Mouse (Mus musculus) CH12.LX (cell line): ENCODE data around the gene Cebpe. TPM values are rescaled to one million over a fixed set of nuclear protein-coding genes. Genes with fewer than 3 reads are reported as not detected.

Experiments used
- DNase-seq: peaks from one replicate; pipeline ENCODE4 v3.0.0-alpha.2; 2013; ENCODE audit errors: extremely low read depth
- H3K27ac ChIP-seq: 2 replicates; pipeline ENCODE4 v1.5.1; 2012; ENCODE audit warnings: low read depth, mild to moderate bottlenecking, control low read depth, moderate library complexity; ENCODE audit not compliant: insufficient read depth
- H3K27me3 ChIP-seq: replicated peaks from 2 replicates; pipeline ENCODE3; 2012; ENCODE audit warnings: inconsistent platforms
- H3K36me3 ChIP-seq, 2 experiments: replicated peaks in 1 of 2; 2 replicates each; pipeline versions ENCODE3 to v1.6.1; 2012; ENCODE audit warnings: inconsistent platforms in 1 of 2, low read length in 1 of 2, mild to moderate bottlenecking in 1 of 2, mixed read lengths in 1 of 2, moderate library complexity in 1 of 2; ENCODE audit not compliant: control insufficient read depth in 1 of 2, insufficient read depth in 1 of 2
- H3K4me1 ChIP-seq, 2 experiments: 2 replicates each; pipeline ENCODE4 v1.6.1; 2012; ENCODE audit warnings: inconsistent platforms in 1 of 2, moderate library complexity in 1 of 2; ENCODE audit not compliant: insufficient read depth in 2 of 2, control insufficient read depth in 1 of 2
- H3K4me2 ChIP-seq: 2 replicates; pipeline ENCODE4 v1.6.1; 2012; ENCODE audit warnings: low read depth, mild to moderate bottlenecking, control low read depth; ENCODE audit not compliant: poor library complexity, insufficient read depth, severe bottlenecking
- H3K4me3 ChIP-seq, 3 experiments: fragments of 150-350 bp in 1 of 3; sonication (generic) in 1 of 3; replicated peaks in 1 of 3; 2 replicates each; pipeline versions ENCODE3 to v1.5.1; 2011 to 2012; ENCODE audit warnings: low read depth in 2 of 3, low read length in 2 of 3, mild to moderate bottlenecking in 2 of 3, moderate library complexity in 2 of 3, control low read depth in 1 of 3, improper control_type of control experiment in 1 of 3, inconsistent platforms in 1 of 3, mixed read lengths in 1 of 3; ENCODE audit not compliant: poor library complexity in 1 of 3
- H3K79me2 ChIP-seq: replicated peaks from 2 replicates; pipeline ENCODE4 v1.6.1; 2012; ENCODE audit warnings: mild to moderate bottlenecking, moderate library complexity; ENCODE audit not compliant: control insufficient read depth, poor library complexity, insufficient read depth, severe bottlenecking; ENCODE audit errors: extremely low read depth
- H3K9ac ChIP-seq: 2 replicates; pipeline ENCODE4 v1.6.1; 2012; ENCODE audit warnings: low read depth, mild to moderate bottlenecking, control low read depth, moderate library complexity; ENCODE audit not compliant: insufficient read depth
- H3K9me3 ChIP-seq: replicated peaks from 2 replicates; pipeline ENCODE3; 2012; ENCODE audit warnings: low read length, inconsistent platforms, mixed read lengths
- CHD1 ChIP-seq: IDR thresholded peaks from 2 replicates; pipeline ENCODE4 v1.6.1; 2012; ENCODE audit warnings: low read depth, low read length, improper control_type of control experiment, inconsistent platforms
- CHD2 ChIP-seq: IDR thresholded peaks from 2 replicates; pipeline ENCODE4 v1.6.1; 2011; ENCODE audit warnings: low read length, improper control_type of control experiment
- CTCF ChIP-seq, 2 experiments: IDR thresholded peaks in 1 of 2; conservative IDR thresholded peaks in 1 of 2; 2 replicates each; pipeline ENCODE4 v1.5.1; 2011 to 2012; ENCODE audit warnings: low read depth in 2 of 2, low read length in 2 of 2, improper control_type of control experiment in 1 of 2, inconsistent platforms in 1 of 2, mild to moderate bottlenecking in 1 of 2, moderate library complexity in 1 of 2
- E2F4 ChIP-seq: IDR thresholded peaks from 2 replicates; pipeline ENCODE4 v1.6.1; 2011; ENCODE audit warnings: low read depth, low read length, improper control_type of control experiment; ENCODE audit not compliant: insufficient replicate concordance
- ELF1 ChIP-seq: IDR thresholded peaks from 2 replicates; pipeline ENCODE4 v1.6.1; 2014; ENCODE audit warnings: low read depth, mild to moderate bottlenecking, inconsistent platforms, low read length, improper control_type of control experiment
- EP300 ChIP-seq: IDR thresholded peaks from 2 replicates; pipeline ENCODE4 v1.6.1; 2011; ENCODE audit warnings: low read length, improper control_type of control experiment
- ETS1 ChIP-seq: conservative IDR thresholded peaks from 2 replicates; pipeline ENCODE4 v1.6.1; 2012; ENCODE audit warnings: low read depth, mild to moderate bottlenecking, inconsistent platforms, low read length, improper control_type of control experiment, moderate library complexity
- IRF4 ChIP-seq: IDR thresholded peaks from 2 replicates; pipeline ENCODE4 v1.6.1; 2014; ENCODE audit warnings: low read depth, mild to moderate bottlenecking, inconsistent platforms, low read length, improper control_type of control experiment
- MAFK ChIP-seq: IDR thresholded peaks from 2 replicates; pipeline ENCODE4 v1.6.1; 2011; ENCODE audit warnings: low read length, improper control_type of control experiment; ENCODE audit not compliant: insufficient replicate concordance
- MAX ChIP-seq: IDR thresholded peaks from 2 replicates; pipeline ENCODE4 v1.6.1; 2011; ENCODE audit warnings: low read length, improper control_type of control experiment
- MAZ ChIP-seq: IDR thresholded peaks from 2 replicates; pipeline ENCODE4 v1.6.1; 2012; ENCODE audit warnings: low read depth, mild to moderate bottlenecking, inconsistent platforms, low read length, improper control_type of control experiment, moderate library complexity
- MEF2A ChIP-seq: IDR thresholded peaks from 2 replicates; pipeline ENCODE4 v1.6.1; 2014; ENCODE audit warnings: low read depth, mild to moderate bottlenecking, inconsistent platforms, low read length, improper control_type of control experiment, borderline replicate concordance
- MXI1 ChIP-seq: IDR thresholded peaks from 2 replicates; pipeline ENCODE4 v1.6.1; 2011; ENCODE audit warnings: mild to moderate bottlenecking, low read depth, low read length, improper control_type of control experiment
- NELFE ChIP-seq: IDR thresholded peaks from 2 replicates; pipeline ENCODE4 v1.6.1; 2011; ENCODE audit warnings: low read depth, low read length, improper control_type of control experiment
- NRF1 ChIP-seq: IDR thresholded peaks from 2 replicates; pipeline ENCODE4 v1.6.1; 2014; ENCODE audit warnings: low read depth, mild to moderate bottlenecking, inconsistent platforms, low read length, improper control_type of control experiment, moderate library complexity
- PAX5 ChIP-seq: IDR thresholded peaks from 2 replicates; pipeline ENCODE4 v1.6.1; 2012; ENCODE audit warnings: low read length, inconsistent platforms, mixed read lengths
- POLR2A ChIP-seq: IDR thresholded peaks from 2 replicates; pipeline ENCODE4 v1.6.1; 2011; ENCODE audit warnings: low read depth, mild to moderate bottlenecking, improper control_type of control experiment, low read length
- RAD21 ChIP-seq: IDR thresholded peaks from 2 replicates; pipeline ENCODE4 v1.6.1; 2011; ENCODE audit warnings: low read depth, mild to moderate bottlenecking, low read length, improper control_type of control experiment, moderate library complexity
- RCOR1 ChIP-seq: conservative IDR thresholded peaks from 2 replicates; pipeline ENCODE4 v1.6.1; 2012; ENCODE audit warnings: low read depth, mild to moderate bottlenecking, inconsistent platforms, low read length, improper control_type of control experiment
- SIN3A ChIP-seq: IDR thresholded peaks from 2 replicates; pipeline ENCODE4 v1.6.1; 2012; ENCODE audit warnings: low read length, improper control_type of control experiment, inconsistent platforms
- TCF12 ChIP-seq: IDR thresholded peaks from 2 replicates; pipeline ENCODE4 v1.6.1; 2014; ENCODE audit warnings: low read depth, mild to moderate bottlenecking, inconsistent platforms, low read length, improper control_type of control experiment
- UBTF ChIP-seq: IDR thresholded peaks from 2 replicates; pipeline ENCODE4 v1.6.1; 2012; ENCODE audit warnings: low read depth, mild to moderate bottlenecking, inconsistent platforms, low read length, improper control_type of control experiment, moderate library complexity
- ZMIZ1 ChIP-seq: IDR thresholded peaks from 2 replicates; pipeline ENCODE4 v1.6.1; 2012; ENCODE audit warnings: low read depth, mild to moderate bottlenecking, inconsistent platforms, low read length, improper control_type of control experiment
- dilution Hi-C: fragments of 300-500 bp; cut with MboI; formaldehyde crosslinking; loops from 2 replicates; pipeline ENCODE4 v1.14.3; 2020; ENCODE audit warnings: low sequenced_read_pairs; ENCODE audit not compliant: extremely low pct_unique_long_range_greater_than_20kb, extremely low pct_ligation_motif_present
- in situ Hi-C: fragments of 300-500 bp; cut with MboI; formaldehyde crosslinking; loops from 3 replicates; pipeline ENCODE4 v1.14.3; 2019; ENCODE audit warnings: low sequenced_read_pairs, low pct_ligation_motif_present, low pct_unique_long_range_greater_than_20kb, mixed read lengths
- polyA plus RNA-seq: library from polyadenylated mRNA; unstranded; fragments of >175 nt; gene quantifications from 2 replicates; pipeline ENCODE4 v1.2.1, GENCODE M21; 2012; ENCODE audit warnings: low read depth; ENCODE audit not compliant: insufficient read length
- total RNA-seq, 2 experiments: library from RNA; depleted of rRNA; stranded (reverse); fragments of 300-350 nt in 1 of 2; fragments of >200 nt in 1 of 2; gene quantifications; 2 replicates each; pipeline ENCODE4 v1.2.3; 2012 to 2014

Gene Cebpe
- total and polyA plus RNA-seq, 3 experiments = 0.34 TPM; not detected in 2

DNA sequence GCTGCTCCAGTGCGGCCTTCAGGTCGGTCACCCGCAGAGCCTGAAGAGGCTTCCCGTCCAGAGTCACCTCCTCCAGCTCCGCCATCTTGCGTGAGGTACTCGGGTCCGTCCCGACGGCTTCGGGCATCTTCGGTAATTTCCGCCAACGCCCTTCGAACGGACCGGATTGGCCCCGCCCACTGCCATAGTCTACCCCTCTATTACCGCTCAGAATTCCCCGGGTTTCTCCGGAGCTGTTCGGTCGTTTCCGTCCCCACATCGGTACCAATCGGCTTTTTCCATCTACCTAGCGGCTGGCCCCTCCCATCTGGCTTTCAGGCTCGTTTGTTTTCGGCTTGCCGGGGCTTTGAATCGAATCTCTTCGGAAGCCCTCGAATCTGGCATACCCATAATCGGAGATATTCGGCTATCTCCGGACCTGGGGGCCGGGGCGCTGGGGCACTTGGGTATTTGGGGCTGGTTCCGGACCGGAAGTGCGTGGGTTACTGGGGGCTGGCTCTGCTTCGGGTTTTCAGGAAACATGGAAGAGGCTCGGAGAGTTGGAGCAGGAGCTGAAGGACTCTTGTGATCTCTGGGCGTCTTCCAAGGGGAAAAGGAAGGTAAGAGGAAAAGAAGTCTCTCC is 25.3 kb downstream of the Cebpe start, which contains the start of gene Acin1 (continued):
- TF ChIP-seq EP300 = no peak
- no peak for TF ChIP-seq RCOR1
- peak; percentile 94 for TF ChIP-seq MAZ
- TF ChIP-seq PAX5 = no peak
- TF ChIP-seq NELFE = peak; percentile 80
- no peak for TF ChIP-seq MAX
- no peak for TF ChIP-seq CHD2
- TF ChIP-seq RAD21 = no peak
- TF ChIP-seq E2F4 = no peak; the same call in 1 of the 2 replicates

DNA sequence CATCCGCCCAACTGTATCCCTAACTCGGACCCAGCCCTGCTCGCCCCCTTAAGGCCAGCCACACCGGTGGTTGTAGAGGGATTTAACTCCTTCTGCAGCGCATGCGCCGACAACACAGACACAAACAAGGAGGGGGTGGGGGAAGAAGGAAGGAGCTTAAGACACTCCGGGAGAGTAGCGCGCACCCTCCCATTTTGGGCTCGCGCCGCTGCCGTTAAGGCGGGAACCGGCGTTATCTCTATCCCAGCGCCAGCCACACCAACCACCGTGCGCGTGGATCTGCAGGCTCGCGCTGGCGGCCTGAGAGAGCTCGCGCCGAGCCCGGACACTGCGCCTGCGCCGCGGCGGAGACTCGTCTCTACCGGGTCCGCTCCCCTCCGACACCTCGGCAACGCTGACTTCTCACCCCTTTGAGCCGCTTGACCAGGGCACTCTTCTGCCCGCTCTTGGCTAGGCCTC is 25.9 kb downstream of the Cebpe start, which contains the start of gene 1700123O20Rik:
Gene 1700123O20Rik, plus strand, starts transcription at position 154 of the 459 bp plus-strand sequence.
- dilution Hi-C loops (no loop called here), in situ Hi-C loops (no loop called here)
- H3K36me3 ChIP-seq = peaks cover 25 to 56% of the 10 kb centered on the region in 2 experiments
- H3K9ac ChIP-seq = peak within 1 kb of the TSS; percentile 99
- peak within 1 kb of the TSS; percentile 78 for H3K27ac ChIP-seq
- peak within 1 kb of the TSS; percentile 98 for H3K4me2 ChIP-seq
- peaks cover 2 to 44% of the 10 kb centered on the region in 2 experiments; a peak in 3 of 4 replicates for H3K4me1 ChIP-seq
- TF ChIP-seq RAD21 = no peak
- peak; percentile 60 for TF ChIP-seq MEF2A
- peak in 1 of 2 experiments; percentile 35; a peak in 2 of 4 replicates for TF ChIP-seq CTCF (conservative IDR thresholded peaks at IDR 0.05 in 1 of 2, IDR thresholded peaks at IDR 0.05 in 1 of 2; ENCODE audit: low read depth in 2 of 2, low read length in 2 of 2)
- no peak for TF ChIP-seq TCF12
- TF ChIP-seq POLR2A = peak; percentile 80
- TF ChIP-seq SIN3A = peak; percentile 87
- TF ChIP-seq ZMIZ1 = peak; percentile 78; the same call in 1 of the 2 replicates
- peak; percentile 67; the same call in 1 of the 2 replicates for TF ChIP-seq MAX
- peak; percentile 70 for TF ChIP-seq ELF1
- TF ChIP-seq MAFK = no peak
- peak; percentile 74 for TF ChIP-seq CHD2
- TF ChIP-seq ETS1 = 0 out of 2 replicates have a peak, but pooled peaks have one; percentile 21
- peak; percentile 86 for TF ChIP-seq NRF1
- 0 out of 2 replicates have a peak, but pooled peaks have one; percentile 74 for TF ChIP-seq UBTF
- peak; percentile 62; the same call in 1 of the 2 replicates for TF ChIP-seq IRF4
- TF ChIP-seq CHD1 = no peak
- TF ChIP-seq MXI1 = peak; percentile 54; the same call in 1 of the 2 replicates
- DNase-seq = peak; percentile 92
- H3K79me2 ChIP-seq = peaks cover 61% of the 10 kb centered on the region
- no peaks in the 10 kb centered on the region for H3K9me3 ChIP-seq
- peak within 1 kb of the TSS; percentile 81 to 98 (median 82) for H3K4me3 ChIP-seq
- no peaks in the 10 kb centered on the region for H3K27me3 ChIP-seq
